Mouse (Mus musculus) midbrain, embryonic 11.5 days (tissue): Measurements from ENCODE around the gene Dnaja2. TPM values are rescaled to one million over a fixed set of nuclear protein-coding genes. Genes with fewer than 3 reads are reported as not detected.

Experiments used
- ATAC-seq: fragments of 200-750 bp; cut with Nextera tagmentation; 2 replicates; pipeline ENCODE4 v1.8.0; 2017; ENCODE audit warnings: moderate TSS enrichment, moderate library complexity; ENCODE audit not compliant: low FRiP score
- DNase-seq: peaks from one replicate; pipeline ENCODE4 v3.0.0; 2015; ENCODE audit warnings: low spot score; ENCODE audit errors: missing footprints
- H3K27ac ChIP-seq: fragments of 300-500 bp; sonication (generic); 2 replicates; pipeline ENCODE4 v1.5.1; 2014; ENCODE audit warnings: low read depth, low read length
- H3K27me3 ChIP-seq: fragments of 300-500 bp; sonication (generic); 2 replicates; pipeline ENCODE4 v1.6.1; 2014; ENCODE audit warnings: mild to moderate bottlenecking, low read length, moderate library complexity, mixed read lengths; ENCODE audit not compliant: control insufficient read depth, insufficient read depth
- H3K36me3 ChIP-seq: fragments of 300-500 bp; sonication (generic); 2 replicates; pipeline ENCODE4 v1.6.1; 2014; ENCODE audit warnings: mild to moderate bottlenecking, low read length, moderate library complexity, mixed read lengths; ENCODE audit not compliant: control insufficient read depth, insufficient read depth
- H3K4me1 ChIP-seq: fragments of 300-500 bp; sonication (generic); 2 replicates; pipeline ENCODE4 v1.6.1; 2014; ENCODE audit warnings: low read length; ENCODE audit not compliant: control insufficient read depth, insufficient read depth
- H3K4me2 ChIP-seq: fragments of 300-500 bp; sonication (generic); 2 replicates; pipeline ENCODE4 v1.6.1; 2014; ENCODE audit warnings: mild to moderate bottlenecking, moderate library complexity
- H3K4me3 ChIP-seq: fragments of 300-500 bp; sonication (generic); 2 replicates; pipeline ENCODE4 v1.5.1; 2014; ENCODE audit warnings: low read depth, low read length
- H3K9ac ChIP-seq: fragments of 300-500 bp; sonication (generic); 2 replicates; pipeline ENCODE4 v1.6.1; 2014; ENCODE audit warnings: low read length
- H3K9me3 ChIP-seq: fragments of 300-500 bp; sonication (generic); 2 replicates; pipeline ENCODE4 v1.6.1; 2016; ENCODE audit warnings: low read length; ENCODE audit not compliant: control insufficient read depth
- WGBS: fragments of 180-500 bp; shearing (Covaris S2); extraction: QIAGEN DNeasy Blood & Tissue Kit; methylation state at CpG from one replicate; pipeline ENCODE4 v1.1.7; 2014; 5-methylcytosine and 5-hydroxymethylcytosine counted together
- polyA plus RNA-seq: library from polyadenylated mRNA; unstranded; fragments of >200 nt; fragmentation: Nextera tagmentation; extraction: Ambion mirVana; gene quantifications from 2 replicates; pipeline ENCODE4 v1.2.1, GENCODE M21; 2014

Gene Dnaja2
- polyA plus RNA-seq, 1 experiment from 2014 or later, result 201 TPM

- no peak for ATAC-seq
- no peaks in the 10 kb centered on the region for H3K27me3 ChIP-seq
- WGBS, result 88% methylated on average over 3 of the region's 3 CpGs
Measured at GRCm38 (mm10) chr8:85593324-85593723, 38.2 kb upstream of the Dnaja2 start.

GRCm38 (mm10) chr8:85591532-85591931 lies 36.4 kb upstream of the Dnaja2 start:
- Histone ChIP-seq H3K4me2 (no peak overlapping the region), H3K4me1 (no peaks in the 10 kb centered on the region), H3K27ac (no peak overlapping the region), H3K36me3 (no peaks in the 10 kb centered on the region), H3K9me3 (no peaks in the 10 kb centered on the region), H3K9ac (no peak overlapping the region), H3K27me3 (no peaks in the 10 kb centered on the region), H3K4me3 (no peak overlapping the region)
- no peak for DNase-seq
- no peak for ATAC-seq
- 84% methylated on average over 1 of the region's 1 CpGs for WGBS

More at GRCm38 (mm10) chr8:85593324-85593723, 38.2 kb upstream of the Dnaja2 start:
- Histone ChIP-seq H3K4me2 (no peak overlapping the region), H3K27ac (no peak overlapping the region), H3K4me1 (no peaks in the 10 kb centered on the region), H3K9ac (no peak overlapping the region), H3K4me3 (no peak overlapping the region), H3K9me3 (no peaks in the 10 kb centered on the region), H3K36me3 (no peaks in the 10 kb centered on the region)
- DNase-seq, result no peak

- no peak overlapping the region for H3K9ac ChIP-seq
- H3K36me3 ChIP-seq, result no peaks in the 10 kb centered on the region
- no peak for DNase-seq
- H3K27me3 ChIP-seq, result no peaks in the 10 kb centered on the region
- no peak overlapping the region for H3K4me3 ChIP-seq
- H3K4me1 ChIP-seq, result no peaks in the 10 kb centered on the region
- WGBS, result 80% methylated on average over 1 of the region's 1 CpGs
- no peak overlapping the region for H3K4me2 ChIP-seq
- no peak for ATAC-seq
- no peak overlapping the region for H3K27ac ChIP-seq
- no peaks in the 10 kb centered on the region for H3K9me3 ChIP-seq
Measured at GRCm38 (mm10) chr8:85590258-85590657, 35.1 kb upstream of the Dnaja2 start.

- 94% methylated on average over 2 of the region's 2 CpGs for WGBS
- DNase-seq, result no peak
- Histone ChIP-seq H3K9ac (no peak overlapping the region), H3K27ac (no peak overlapping the region), H3K9me3 (no peaks in the 10 kb centered on the region), H3K36me3 (no peaks in the 10 kb centered on the region), H3K27me3 (no peaks in the 10 kb centered on the region), H3K4me1 (no peaks in the 10 kb centered on the region), H3K4me2 (no peak overlapping the region), H3K4me3 (no peak overlapping the region)
- ATAC-seq, result no peak
Measured at GRCm38 (mm10) chr8:85588596-85588995, 33.5 kb upstream of the Dnaja2 start.

- Histone ChIP-seq H3K4me1 (no peaks in the 10 kb centered on the region), H3K9ac (no peak overlapping the region), H3K27me3 (no peaks in the 10 kb centered on the region), H3K4me3 (no peak overlapping the region), H3K4me2 (no peak overlapping the region), H3K27ac (no peak overlapping the region), H3K36me3 (no peaks in the 10 kb centered on the region), H3K9me3 (no peaks in the 10 kb centered on the region)
- DNase-seq (no peak), ATAC-seq (no peak)
- 97% methylated on average over 3 of the region's 3 CpGs for WGBS
Measured at GRCm38 (mm10) chr8:85577666-85578065, 22.5 kb upstream of the Dnaja2 start.

- ATAC-seq, result no peak
- no peak overlapping the region for H3K27ac ChIP-seq
- 84% methylated on average over 2 of the region's 2 CpGs for WGBS
Measured at GRCm38 (mm10) chr8:85573972-85574496, 18.9 kb upstream of the Dnaja2 start.

GRCm38 (mm10) chr8:85570466-85570865 lies 15.3 kb upstream of the Dnaja2 start:
- Histone ChIP-seq H3K4me1 (no peaks in the 10 kb centered on the region), H3K36me3 (no peaks in the 10 kb centered on the region), H3K4me3 (no peak overlapping the region), H3K27me3 (no peaks in the 10 kb centered on the region), H3K4me2 (no peak overlapping the region), H3K9me3 (no peaks in the 10 kb centered on the region), H3K27ac (no peak overlapping the region), H3K9ac (no peak overlapping the region)
- ATAC-seq, result no peak
- 87% methylated on average over 4 of the region's 4 CpGs for WGBS
- DNase-seq, result no peak

More at GRCm38 (mm10) chr8:85573972-85574496, 18.9 kb upstream of the Dnaja2 start:
- H3K9ac ChIP-seq, result no peak overlapping the region
- no peaks in the 10 kb centered on the region for H3K4me1 ChIP-seq
- H3K4me2 ChIP-seq, result no peak overlapping the region
- H3K27me3 ChIP-seq, result no peaks in the 10 kb centered on the region
- DNase-seq, result no peak
- H3K36me3 ChIP-seq, result no peaks in the 10 kb centered on the region
- H3K4me3 ChIP-seq, result no peak overlapping the region
- H3K9me3 ChIP-seq, result no peaks in the 10 kb centered on the region

GRCm38 (mm10) chr8:85567801-85568200 lies 12.7 kb upstream of the Dnaja2 start:
- Histone ChIP-seq H3K4me3 (no peak overlapping the region), H3K9me3 (no peaks in the 10 kb centered on the region), H3K27ac (no peak overlapping the region), H3K27me3 (no peaks in the 10 kb centered on the region), H3K4me2 (no peak overlapping the region), H3K4me1 (no peaks in the 10 kb centered on the region), H3K36me3 (no peaks in the 10 kb centered on the region), H3K9ac (no peak overlapping the region)
- ATAC-seq, result no peak
- DNase-seq, result no peak
- 94% methylated on average over 2 of the region's 2 CpGs for WGBS

GRCm38 (mm10) chr8:85565186-85565585 lies 10.0 kb upstream of the Dnaja2 start:
- H3K9me3 ChIP-seq, result no peaks in the 10 kb centered on the region
- H3K4me2 ChIP-seq, result no peak overlapping the region
- no peaks in the 10 kb centered on the region for H3K27me3 ChIP-seq
- no peak overlapping the region for H3K4me3 ChIP-seq
- no peak overlapping the region for H3K27ac ChIP-seq
- H3K36me3 ChIP-seq, result no peaks in the 10 kb centered on the region
- H3K4me1 ChIP-seq, result no peaks in the 10 kb centered on the region
- 88% methylated on average over 3 of the region's 3 CpGs for WGBS
- ATAC-seq (no peak), DNase-seq (no peak)
- H3K9ac ChIP-seq, result no peak overlapping the region
